Mouse (Mus musculus) hindbrain, embryonic 11.5 days (tissue): Measurements from ENCODE around the gene Traf4. TPM values are rescaled to one million over a fixed set of nuclear protein-coding genes. Genes with fewer than 3 reads are reported as not detected.

Experiments
- ATAC-seq: fragments of 200-750 bp; cut with Nextera tagmentation; 2 replicates; pipeline ENCODE4 v1.8.0; 2017; ENCODE audit warnings: mild to moderate bottlenecking, moderate TSS enrichment, moderate library complexity; ENCODE audit not compliant: low FRiP score
- DNase-seq: peaks from one replicate; pipeline ENCODE4 v3.0.0-alpha.2; 2015; ENCODE audit warnings: low spot score
- H3K27ac ChIP-seq: fragments of 300-500 bp; sonication (generic); 2 replicates; pipeline ENCODE4 v1.5.1; 2014; ENCODE audit warnings: mild to moderate bottlenecking, low read depth, low read length
- H3K27me3 ChIP-seq: fragments of 300-500 bp; sonication (generic); 2 replicates; pipeline ENCODE4 v1.6.1; 2014; ENCODE audit warnings: mild to moderate bottlenecking, low read length, moderate library complexity, mixed read lengths; ENCODE audit not compliant: control insufficient read depth, insufficient read depth
- H3K36me3 ChIP-seq: fragments of 300-500 bp; sonication (generic); 2 replicates; pipeline ENCODE4 v1.6.1; 2014; ENCODE audit warnings: mild to moderate bottlenecking, low read length, moderate library complexity, mixed read lengths; ENCODE audit not compliant: control insufficient read depth, insufficient read depth
- H3K4me1 ChIP-seq: fragments of 300-500 bp; sonication (generic); replicated peaks from 2 replicates; pipeline ENCODE4 v1.6.1; 2014; ENCODE audit warnings: low read length, mixed read lengths; ENCODE audit not compliant: control insufficient read depth, insufficient read depth
- H3K4me2 ChIP-seq: fragments of 300-500 bp; sonication (generic); replicated peaks from 2 replicates; pipeline ENCODE4 v1.6.1; 2014; ENCODE audit warnings: mild to moderate bottlenecking, low read depth, low read length
- H3K4me3 ChIP-seq: fragments of 300-500 bp; sonication (generic); 2 replicates; pipeline ENCODE4 v1.5.1; 2014; ENCODE audit warnings: low read depth, low read length
- H3K9ac ChIP-seq: fragments of 300-500 bp; sonication (generic); 2 replicates; pipeline ENCODE4 v1.6.1; 2014; ENCODE audit warnings: low read depth, low read length
- H3K9me3 ChIP-seq: fragments of 300-500 bp; sonication (generic); 2 replicates; pipeline ENCODE4 v1.6.1; 2016; ENCODE audit warnings: low read length; ENCODE audit not compliant: control insufficient read depth
- WGBS: fragments of 180-500 bp; shearing (Covaris S2); extraction: QIAGEN DNeasy Blood & Tissue Kit; methylation state at CpG from one replicate; pipeline ENCODE4 v1.1.7; 2014; 5-methylcytosine and 5-hydroxymethylcytosine counted together
- polyA plus RNA-seq: library from polyadenylated mRNA; unstranded; fragments of >200 nt; fragmentation: Nextera tagmentation; extraction: Ambion mirVana; gene quantifications from 2 replicates; pipeline ENCODE4 v1.2.1, GENCODE M21; 2014

Gene Traf4
- polyA plus RNA-seq, 1 experiment from 2014 or later, result 73.6 TPM

DNA sequence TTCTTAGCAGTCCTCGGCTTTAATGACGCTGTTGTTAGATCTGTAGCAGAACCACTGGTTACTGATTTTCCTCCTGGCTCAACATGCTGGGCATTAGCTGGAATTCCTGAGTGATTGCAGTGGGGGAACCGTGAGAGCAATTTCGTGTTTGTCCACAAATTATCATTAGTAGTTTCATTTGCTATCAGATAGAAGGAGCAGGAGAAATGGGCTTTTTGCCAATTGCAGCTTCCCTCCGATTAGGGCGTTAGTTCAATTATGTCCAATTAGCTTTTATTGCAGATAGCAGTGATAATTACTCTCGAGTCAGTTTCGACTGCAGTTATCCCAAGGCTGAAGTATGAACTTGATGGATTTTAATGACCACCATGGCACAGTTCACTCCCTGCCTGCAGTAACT is 35.9 kb downstream of the Traf4 start:
- H3K27ac ChIP-seq, result no peak overlapping the region
- H3K4me2 ChIP-seq, result no peak overlapping the region
- DNase-seq, result no peak
- H3K4me3 ChIP-seq, result no peak overlapping the region
- no peaks in the 10 kb centered on the region for H3K4me1 ChIP-seq
- no peak overlapping the region for H3K9ac ChIP-seq
- H3K9me3 ChIP-seq, result no peaks in the 10 kb centered on the region
- WGBS, result 94% methylated on average over 8 of the region's 8 CpGs
- no peaks in the 10 kb centered on the region for H3K27me3 ChIP-seq
- ATAC-seq, result no peak
- no peaks in the 10 kb centered on the region for H3K36me3 ChIP-seq

DNA sequence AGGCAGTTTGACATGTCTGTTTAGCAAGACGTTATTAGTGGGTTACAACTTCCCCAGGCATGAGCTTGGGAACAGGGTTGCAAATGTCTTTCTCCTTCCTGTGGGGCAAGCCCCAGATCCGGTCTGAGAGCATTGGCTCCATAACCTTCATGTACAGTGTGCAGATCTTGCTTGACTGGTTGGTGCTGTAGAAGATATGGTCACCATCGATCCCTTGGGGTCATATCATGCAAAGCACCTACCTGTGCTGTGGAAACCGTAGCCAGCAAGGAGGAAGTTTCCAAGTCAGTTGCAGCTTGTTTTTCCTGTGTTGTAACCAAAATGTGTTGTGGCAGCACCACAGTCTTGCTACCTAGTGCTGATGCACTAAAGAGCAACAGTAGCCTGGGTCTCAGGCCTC is 38.6 kb downstream of the Traf4 start:
- DNase-seq, result no peak

DNA sequence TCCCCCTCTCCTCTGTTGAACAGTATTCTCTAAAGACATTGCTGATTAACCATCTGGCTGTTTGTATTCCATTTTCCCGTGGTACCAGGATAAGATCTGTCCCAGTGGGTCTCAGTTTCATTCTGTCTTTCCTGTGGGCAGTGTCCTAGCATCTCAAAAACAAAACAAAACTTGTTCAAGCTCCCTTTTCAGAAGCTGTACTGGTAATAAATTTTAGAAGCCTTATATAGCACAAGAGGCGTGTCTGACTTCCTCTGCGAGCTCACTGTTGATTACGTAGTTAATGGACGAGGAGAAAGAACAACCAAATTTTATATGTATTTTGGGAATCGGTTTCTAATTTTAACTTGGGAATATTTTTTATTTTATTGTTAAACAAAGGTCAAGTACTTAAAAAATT is 39.7 kb downstream of the Traf4 start:
- no peak overlapping the region for H3K4me3 ChIP-seq
- no peak overlapping the region for H3K4me2 ChIP-seq
- H3K4me1 ChIP-seq, result no peaks in the 10 kb centered on the region
- no peak overlapping the region for H3K9ac ChIP-seq
- 87% methylated on average over 6 of the region's 6 CpGs for WGBS
- H3K36me3 ChIP-seq, result no peaks in the 10 kb centered on the region
- DNase-seq (no peak), ATAC-seq (no peak)
- H3K27me3 ChIP-seq, result no peaks in the 10 kb centered on the region
- no peaks in the 10 kb centered on the region for H3K9me3 ChIP-seq
- no peak overlapping the region for H3K27ac ChIP-seq

More for the DNA sequence above, 38.6 kb downstream of the Traf4 start:
- H3K27me3 ChIP-seq, result no peaks in the 10 kb centered on the region
- no peaks in the 10 kb centered on the region for H3K36me3 ChIP-seq
- no peaks in the 10 kb centered on the region for H3K4me1 ChIP-seq
- no peaks in the 10 kb centered on the region for H3K9me3 ChIP-seq
- no peak for ATAC-seq
- 91% methylated on average over 4 of the region's 4 CpGs for WGBS
- H3K4me2 ChIP-seq, result no peak overlapping the region
- no peak overlapping the region for H3K4me3 ChIP-seq
- no peak overlapping the region for H3K27ac ChIP-seq
- H3K9ac ChIP-seq, result no peak overlapping the region

- Histone ChIP-seq H3K9me3 (no peaks in the 10 kb centered on the region), H3K4me1 (no peaks in the 10 kb centered on the region), H3K27me3 (no peaks in the 10 kb centered on the region), H3K36me3 (no peaks in the 10 kb centered on the region), H3K27ac (no peak overlapping the region), H3K4me2 (no peak overlapping the region), H3K4me3 (no peak overlapping the region), H3K9ac (no peak overlapping the region)
- no peak for DNase-seq
- no peak for ATAC-seq
Measured at GRCm38 (mm10) chr11:78123782-78124181, 41.6 kb downstream of the Traf4 start.

DNA sequence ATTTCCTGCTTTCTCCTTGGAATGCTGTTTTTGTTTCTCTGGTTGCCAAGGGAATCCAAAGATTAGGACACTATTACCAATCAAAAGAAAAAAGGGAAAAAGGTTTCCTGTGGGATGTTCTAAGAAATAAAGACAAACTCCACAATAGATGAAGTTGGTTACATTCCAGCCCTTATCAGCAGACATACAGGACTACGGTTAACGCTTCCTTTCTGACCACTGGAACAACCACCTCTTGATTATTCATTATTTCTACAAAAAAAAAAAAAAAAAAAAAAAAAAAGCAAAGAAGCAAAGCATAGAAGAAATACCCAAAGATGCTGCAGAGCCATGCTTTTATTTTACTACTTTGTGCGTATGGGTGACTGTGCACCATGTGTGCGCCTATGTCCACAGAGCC is 42.6 kb downstream of the Traf4 start:
- H3K27me3 ChIP-seq, result no peaks in the 10 kb centered on the region
- H3K27ac ChIP-seq, result no peak overlapping the region
- DNase-seq (no peak), ATAC-seq (no peak)
- no peaks in the 10 kb centered on the region for H3K9me3 ChIP-seq
- H3K4me3 ChIP-seq, result no peak overlapping the region
- 93% methylated on average over 4 of the region's 4 CpGs for WGBS
- no peaks in the 10 kb centered on the region for H3K4me1 ChIP-seq
- no peak overlapping the region for H3K9ac ChIP-seq
- no peaks in the 10 kb centered on the region for H3K36me3 ChIP-seq
- H3K4me2 ChIP-seq, result no peak overlapping the region

DNA sequence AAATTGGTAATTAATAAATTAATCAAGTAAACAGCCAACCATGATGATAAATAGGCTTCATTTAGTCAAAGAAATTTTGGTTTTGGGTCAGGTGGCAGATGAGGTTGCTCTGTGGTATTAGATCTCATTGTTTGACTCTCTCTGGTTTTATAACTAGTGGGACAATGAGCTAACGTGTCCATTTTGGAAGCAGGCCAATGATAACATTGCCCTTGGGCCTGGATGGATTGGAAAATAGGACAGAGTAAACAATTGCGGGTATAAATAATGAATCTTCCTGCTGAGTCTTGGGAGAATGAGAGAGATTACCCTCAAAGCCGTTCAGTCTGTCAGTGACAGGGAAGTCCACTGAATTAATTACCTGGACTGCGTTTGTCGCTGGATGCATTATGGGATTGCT is 44.2 kb downstream of the Traf4 start:
- Histone ChIP-seq H3K4me3 (no peak overlapping the region), H3K36me3 (no peaks in the 10 kb centered on the region), H3K27ac (no peak overlapping the region), H3K4me1 (no peaks in the 10 kb centered on the region), H3K9me3 (no peaks in the 10 kb centered on the region), H3K9ac (no peak overlapping the region), H3K4me2 (no peak overlapping the region), H3K27me3 (no peaks in the 10 kb centered on the region)
- 73% methylated on average over 5 of the region's 5 CpGs for WGBS
- no peak for DNase-seq
- ATAC-seq, result no peak

DNA sequence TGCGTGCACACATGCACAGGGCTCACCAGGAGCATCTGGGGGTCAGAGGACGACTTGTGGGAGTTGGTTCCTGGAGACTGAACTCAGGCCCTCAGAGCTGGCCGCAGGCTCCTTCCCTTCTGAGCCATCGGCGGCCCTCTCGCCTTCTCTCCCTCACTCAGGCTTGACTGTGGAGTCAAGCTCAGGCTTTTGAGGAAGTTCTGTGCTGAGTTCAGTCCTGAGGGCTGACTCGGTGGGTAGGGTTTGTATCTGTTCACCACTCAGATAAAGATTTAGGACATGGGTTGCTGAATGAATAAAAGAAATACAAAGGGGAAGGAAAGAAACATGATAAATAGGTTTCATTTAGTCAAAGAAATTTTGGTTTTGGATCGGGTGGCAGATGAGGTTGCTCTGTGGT is 45.5 kb downstream of the Traf4 start:
- Histone ChIP-seq H3K4me1 (no peaks in the 10 kb centered on the region), H3K36me3 (no peaks in the 10 kb centered on the region), H3K27me3 (no peaks in the 10 kb centered on the region), H3K9me3 (no peaks in the 10 kb centered on the region), H3K4me2 (no peak overlapping the region), H3K9ac (no peak overlapping the region), H3K4me3 (no peak overlapping the region), H3K27ac (no peak overlapping the region)
- ATAC-seq (no peak), DNase-seq (no peak)
- 80% methylated on average over 8 of the region's 8 CpGs for WGBS

- H3K9me3 ChIP-seq, result no peaks in the 10 kb centered on the region
- no peaks in the 10 kb centered on the region for H3K36me3 ChIP-seq
- no peak overlapping the region for H3K4me3 ChIP-seq
- ATAC-seq (no peak), DNase-seq (no peak)
- no peaks in the 10 kb centered on the region for H3K27me3 ChIP-seq
- no peaks in the 10 kb centered on the region for H3K4me1 ChIP-seq
- H3K9ac ChIP-seq, result no peak overlapping the region
- H3K27ac ChIP-seq, result no peak overlapping the region
- H3K4me2 ChIP-seq, result no peak overlapping the region
Measured at GRCm38 (mm10) chr11:78118467-78118866, 46.9 kb downstream of the Traf4 start.

- H3K27me3 ChIP-seq, result no peaks in the 10 kb centered on the region
- no peaks in the 10 kb centered on the region for H3K4me1 ChIP-seq
- DNase-seq, result peak; percentile 30
- ATAC-seq, result no peak
- peak overlapping the region; percentile 56 for H3K4me2 ChIP-seq
- H3K4me3 ChIP-seq, result peak overlapping the region; percentile 61
- H3K9ac ChIP-seq, result peak overlapping the region; percentile 57
- WGBS, result 15% methylated on average over 5 of the region's 5 CpGs
- H3K36me3 ChIP-seq, result no peaks in the 10 kb centered on the region
- H3K9me3 ChIP-seq, result no peaks in the 10 kb centered on the region
- H3K27ac ChIP-seq, result peak overlapping the region; percentile 77
Measured at GRCm38 (mm10) chr11:78116146-78116410, 49.3 kb downstream of the Traf4 start.
